Mouse (Mus musculus) 416B (cell line): ENCODE data around the gene Gm21921.
"Not testable (repeated sequence)": the region's sequence is repeated elsewhere in the genome, so short reads cannot be mapped to it uniquely, and the experiment has no call there.

Experiments used
- DNase-seq: peaks from one replicate; pipeline ENCODE4 v3.0.0; 2011; ENCODE audit warnings: low read depth

The Gm21921 gene

DNA sequence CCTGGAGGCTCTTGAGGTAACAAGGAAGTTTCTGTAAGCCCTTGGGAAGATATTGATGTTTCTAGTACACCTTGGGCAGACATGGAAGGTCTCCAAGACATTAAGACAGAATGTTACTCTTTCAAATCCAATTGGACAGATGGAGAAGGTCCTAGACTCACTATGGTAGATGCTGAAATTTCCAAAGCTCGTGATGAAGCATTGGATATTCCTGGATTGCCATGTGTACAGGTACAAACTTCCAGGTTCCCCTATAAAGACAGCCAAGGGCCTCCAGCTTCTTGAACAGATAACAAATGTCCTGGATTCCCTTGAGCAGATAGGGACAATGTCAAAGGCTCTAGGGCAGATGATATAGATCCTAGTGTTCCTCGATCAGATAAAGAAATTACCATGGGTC is at the start of gene Gm21921:
TSS of gene Gm21921 (minus strand) at position 101 of the 400 bp plus-strand sequence.
- DNase-seq: not testable (repeated sequence)
